Mouse (Mus musculus): ENCODE data around the gene Ccdc85c.
A peak's percentile ranks its signal among the peaks of the same experiment; 100 is the strongest.

Ccdc85c gene

DNA sequence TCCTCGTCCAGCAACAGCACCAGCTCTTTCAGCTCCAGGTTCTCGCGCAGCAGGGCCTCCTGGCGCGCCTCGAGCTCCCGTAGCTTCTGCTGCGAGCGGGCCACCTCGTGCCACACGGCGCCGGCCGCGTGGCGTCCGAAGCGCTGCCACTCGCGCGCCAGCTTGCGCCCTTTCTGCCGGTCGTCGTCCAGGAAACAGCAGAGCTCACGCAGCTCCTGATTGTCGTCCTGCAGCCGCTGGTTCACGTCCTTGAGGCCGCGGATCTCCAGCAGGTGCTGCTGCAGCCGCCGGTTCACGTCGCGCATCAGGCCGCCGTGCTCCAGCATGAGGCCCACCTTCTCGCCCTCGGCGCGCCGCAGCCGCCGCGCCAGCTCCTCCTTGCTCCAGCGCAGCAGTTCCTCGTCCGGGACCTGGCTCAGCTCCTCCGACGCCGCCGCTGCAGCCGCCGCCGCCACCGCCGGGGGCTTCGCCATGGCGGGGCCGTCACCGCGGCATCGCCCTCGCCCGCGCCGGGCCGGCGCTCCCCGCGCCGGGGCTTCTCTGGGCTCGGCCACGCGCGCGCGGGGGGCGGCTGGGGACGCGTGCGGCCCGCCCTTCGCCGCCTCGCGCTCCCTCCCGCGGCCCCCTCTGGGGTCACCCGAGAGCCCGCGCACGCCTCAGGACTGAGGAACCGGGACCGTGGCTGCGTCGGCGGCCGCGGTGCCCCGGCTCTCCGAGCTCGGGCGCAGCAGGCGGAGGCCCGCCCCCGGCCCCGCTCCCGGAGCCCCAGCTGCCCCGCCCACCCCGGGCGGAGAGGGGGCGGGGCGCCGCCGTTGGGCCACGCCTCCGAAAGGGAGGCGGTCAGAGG lies at the start of gene Ccdc85c:
Gene Ccdc85c, minus strand, starts transcription at position 765 of the 847 bp plus-strand sequence.
- DNase-seq (ENCODE audit: low read depth, low spot score), result no peak

DNA sequence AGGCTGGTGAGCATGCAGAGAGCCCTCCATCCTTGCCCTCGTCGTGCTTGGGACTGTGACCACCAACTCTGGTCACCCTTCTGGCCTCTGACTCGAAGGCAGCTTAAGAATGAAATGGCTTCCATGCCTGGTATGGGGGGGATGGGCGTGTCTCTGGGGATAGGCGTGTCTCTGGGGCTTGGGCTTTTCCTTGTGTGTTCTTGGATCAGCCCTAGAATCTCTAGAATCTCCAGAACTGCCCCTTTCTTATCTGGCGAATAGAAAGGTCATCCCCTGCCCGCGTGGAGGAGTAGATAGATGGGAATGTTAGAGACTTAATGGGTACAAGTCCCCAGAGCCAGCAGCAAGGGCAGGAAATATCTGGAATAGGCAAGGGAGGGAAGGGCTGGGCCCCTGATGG lies 44.9 kb upstream of the Ccdc85c start:
- DNase-seq (ENCODE audit: low read depth, low spot score), result no peak

DNA sequence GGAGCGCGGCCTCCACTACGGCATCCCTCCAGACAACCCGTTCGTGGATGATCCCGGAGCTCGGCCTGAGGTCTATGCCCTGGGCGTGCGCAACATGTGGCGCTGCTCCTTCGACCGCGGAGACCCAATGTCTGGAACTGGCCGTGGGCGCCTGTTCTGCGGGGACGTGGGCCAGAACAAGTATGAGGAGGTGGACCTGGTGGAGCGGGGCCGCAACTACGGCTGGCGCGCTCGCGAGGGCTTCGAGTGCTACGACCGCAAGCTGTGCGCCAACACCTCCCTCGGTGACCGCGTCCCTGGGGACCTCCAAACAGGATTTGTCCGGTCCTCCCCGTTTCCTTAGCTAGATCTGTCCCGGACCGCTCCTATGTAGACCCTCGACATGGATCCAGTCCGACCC lies 43.3 kb upstream of the Ccdc85c start:
- DNase-seq (ENCODE audit: low read depth, low spot score), result no peak

DNA sequence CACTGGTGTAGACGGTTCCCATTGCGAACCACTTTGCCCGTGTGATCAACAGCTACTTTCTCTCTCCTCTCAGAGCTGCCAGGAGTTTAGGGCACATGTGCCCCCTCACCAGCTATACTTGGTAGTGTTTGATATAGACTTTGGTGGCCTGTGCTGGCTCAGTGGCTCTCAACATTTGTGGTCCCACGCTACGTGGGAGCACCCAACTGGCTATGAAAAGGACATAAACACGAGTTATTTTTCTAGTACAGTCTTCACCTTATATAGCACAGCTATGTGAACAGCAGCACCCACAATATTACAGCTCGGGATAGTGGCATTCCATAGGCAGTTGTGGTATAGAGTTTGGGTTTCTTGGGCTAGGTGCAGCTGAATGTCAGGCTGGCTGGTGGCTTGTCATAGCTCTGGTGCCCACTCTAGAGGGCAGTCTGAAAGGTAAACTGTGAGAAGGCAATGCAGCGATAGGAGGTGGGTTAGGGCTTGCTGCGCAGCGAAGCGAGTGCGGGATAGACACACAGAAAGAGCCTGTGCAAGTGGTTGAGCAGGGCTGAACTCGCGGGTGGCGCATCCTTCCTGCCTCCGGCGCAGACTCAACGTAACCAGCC lies 42.7 kb upstream of the Ccdc85c start:
- DNase-seq (ENCODE audit: low read depth, low spot score), result no peak

DNA sequence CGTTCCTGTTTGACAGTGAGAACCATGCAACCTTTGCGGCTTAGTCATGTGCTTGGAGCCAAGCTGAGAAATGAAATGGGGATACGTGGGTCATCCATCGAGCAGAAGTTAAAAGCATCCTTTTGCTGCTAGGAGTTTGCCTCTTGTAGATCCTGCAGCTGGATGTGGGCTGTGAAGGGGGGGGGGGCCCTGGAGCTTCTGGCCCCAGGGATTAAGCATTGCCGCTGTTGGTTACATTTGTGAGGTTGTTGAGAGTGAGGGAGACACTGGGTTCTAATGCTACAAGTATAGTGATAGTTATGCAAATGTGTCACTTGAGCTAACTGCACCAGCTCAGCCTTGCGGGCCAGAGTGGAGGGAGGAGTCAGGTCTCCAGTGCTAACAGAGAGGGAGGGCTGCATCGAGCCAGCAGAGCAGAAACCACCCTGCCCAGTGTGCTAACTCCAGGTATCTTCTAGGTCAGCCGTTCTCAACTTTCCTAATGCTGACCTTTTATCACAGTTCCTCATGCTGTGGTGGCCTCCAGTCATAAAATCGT lies 42.0 kb upstream of the Ccdc85c start:
- DNase-seq (ENCODE audit: low read depth, low spot score), result no peak

DNA sequence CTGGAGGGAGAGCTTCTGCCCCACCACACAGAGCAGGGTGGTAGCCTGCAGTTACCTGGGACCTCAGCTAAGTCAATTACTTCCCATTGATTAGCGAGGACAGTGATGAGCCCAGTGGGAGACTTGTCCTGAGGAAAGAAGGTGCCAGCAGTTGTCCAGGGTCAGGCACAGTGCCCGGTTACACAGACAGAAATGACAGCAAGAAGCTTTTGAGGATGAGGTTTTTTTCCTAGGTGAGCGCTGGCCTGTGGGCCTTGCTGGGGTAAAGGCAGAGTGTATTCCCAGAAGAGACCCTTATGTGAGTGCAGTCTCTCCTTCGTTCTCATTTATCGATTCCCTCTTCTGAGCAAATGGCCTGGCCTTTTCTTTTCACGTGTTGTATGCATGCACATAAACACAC lies 41.4 kb upstream of the Ccdc85c start:
- no peak for DNase-seq (ENCODE audit: low read depth, low spot score)

DNA sequence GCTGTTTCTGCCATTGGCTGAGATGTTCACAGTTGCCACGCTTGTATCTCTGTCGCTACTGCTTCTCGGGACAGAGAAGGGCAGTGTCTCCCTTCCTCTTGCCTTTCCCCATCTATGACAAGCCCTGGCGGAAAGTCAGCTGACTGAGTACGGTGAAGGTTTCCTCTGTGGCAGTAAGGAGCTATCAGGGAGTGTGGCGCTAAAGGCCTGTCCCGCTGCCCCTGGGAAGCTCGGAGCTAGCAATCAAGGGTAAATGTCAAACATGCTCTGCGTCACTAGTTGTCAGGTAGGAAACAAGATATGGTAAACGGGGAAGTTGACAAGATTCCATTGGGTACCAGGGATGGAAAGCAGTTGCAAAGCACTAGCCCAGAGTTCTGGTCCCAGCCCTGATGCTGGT lies 40.6 kb upstream of the Ccdc85c start:
- no peak for DNase-seq (ENCODE audit: low read depth, low spot score)

DNA sequence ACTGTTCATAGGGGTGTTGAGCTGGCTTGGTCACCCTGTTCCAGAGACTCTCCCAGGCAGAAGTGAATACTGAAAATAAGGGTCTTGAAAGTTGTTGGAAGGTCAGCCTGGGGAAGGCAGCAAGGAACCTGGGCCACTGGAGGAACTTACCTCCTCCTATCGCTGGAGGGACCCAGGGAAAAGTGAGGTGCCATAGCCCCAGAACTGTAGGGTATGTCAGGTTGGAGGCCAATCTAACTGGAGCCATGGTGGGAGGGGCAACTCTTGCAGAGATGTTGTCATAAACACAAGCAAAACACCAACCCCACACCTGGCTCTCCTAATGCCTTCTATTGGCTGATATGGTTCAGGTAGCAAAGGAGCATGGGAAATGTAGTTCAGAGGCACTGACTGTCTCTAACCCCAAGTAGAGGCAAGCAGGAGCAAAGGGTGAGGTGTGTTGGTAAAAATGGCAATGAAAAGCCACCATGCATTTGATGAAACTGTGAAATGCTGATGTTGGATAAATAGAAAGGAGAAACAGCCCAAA lies 38.1 kb upstream of the Ccdc85c start:
- no peak for DNase-seq (ENCODE audit: low read depth, low spot score)

DNA sequence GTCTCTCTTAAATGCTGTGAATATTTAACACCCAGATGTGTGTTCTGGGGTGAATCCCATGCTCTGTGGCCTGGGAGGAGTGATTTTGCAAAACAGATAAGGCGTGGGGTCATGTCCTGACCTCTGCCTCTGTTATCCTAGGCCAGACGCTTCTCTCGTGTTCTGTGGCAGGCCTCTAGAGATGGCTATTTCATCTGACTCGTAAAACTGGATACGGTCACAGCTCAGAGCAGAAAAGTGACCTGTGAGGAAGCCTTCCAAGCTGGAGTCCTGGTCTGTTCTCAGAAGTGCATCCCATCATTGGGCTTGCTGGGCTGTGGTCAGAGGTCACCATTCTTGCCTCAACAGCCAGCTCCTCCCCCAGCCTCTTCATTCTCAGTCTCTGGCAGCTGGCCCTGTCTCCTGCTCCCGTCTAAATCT lies 37.2 kb upstream of the Ccdc85c start:
- DNase-seq (ENCODE audit: low read depth, low spot score), result no peak

DNA sequence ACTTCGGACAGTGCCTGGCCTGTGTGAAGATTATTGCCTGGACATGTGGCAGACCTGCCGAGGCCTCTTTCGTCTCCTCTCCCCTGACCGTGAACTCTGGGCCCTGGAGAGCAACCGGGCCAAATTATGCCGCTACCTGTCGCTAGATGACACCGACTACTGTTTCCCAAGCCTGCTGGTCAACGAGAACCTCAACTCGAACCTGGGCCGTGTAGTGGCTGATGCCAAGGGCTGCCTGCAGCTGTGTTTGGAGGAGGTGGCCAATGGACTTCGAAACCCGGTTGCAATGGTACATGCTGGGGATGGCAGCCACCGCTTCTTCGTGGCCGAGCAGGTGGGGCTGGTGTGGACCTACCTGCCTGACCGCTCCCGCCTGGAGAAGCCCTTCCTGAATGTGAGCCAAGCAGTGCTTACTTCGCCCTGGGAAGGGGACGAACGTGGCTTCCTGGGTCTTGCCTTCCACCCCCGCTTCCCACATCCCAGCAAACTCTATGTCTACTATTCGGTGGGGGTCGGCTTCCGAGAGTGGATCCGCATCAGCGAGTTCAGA lies 36.6 kb upstream of the Ccdc85c start:
- DNase-seq (ENCODE audit: low read depth, low spot score), result no peak

DNA sequence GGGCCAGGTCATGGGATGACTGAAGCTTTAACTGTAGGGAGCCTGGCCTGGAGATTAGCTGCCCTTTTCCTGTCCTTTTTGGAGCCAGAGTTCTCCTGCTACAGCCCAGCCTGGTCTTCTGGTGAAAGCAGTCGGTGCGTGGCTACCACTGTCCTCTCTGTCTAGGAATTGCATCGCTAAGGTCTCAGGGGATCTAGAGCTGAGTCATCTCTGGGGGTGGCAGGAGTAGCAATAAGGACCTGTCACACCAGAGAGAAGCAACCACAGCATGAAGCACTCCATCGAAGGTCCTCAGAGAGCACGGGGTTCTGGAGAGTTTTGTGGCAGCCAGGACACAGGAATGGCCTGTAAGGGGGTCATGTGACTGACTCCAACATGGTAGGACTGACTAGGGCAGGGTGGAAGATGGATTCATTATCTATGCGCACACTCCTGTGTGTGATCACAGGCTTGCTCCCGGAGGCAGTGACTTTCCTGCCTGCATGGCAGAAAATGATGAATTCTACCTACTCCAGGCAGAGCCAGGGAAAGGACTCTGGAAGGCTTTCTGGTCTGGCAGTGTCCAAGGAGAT lies 35.3 kb upstream of the Ccdc85c start:
- no peak for DNase-seq (ENCODE audit: low read depth, low spot score)

DNA sequence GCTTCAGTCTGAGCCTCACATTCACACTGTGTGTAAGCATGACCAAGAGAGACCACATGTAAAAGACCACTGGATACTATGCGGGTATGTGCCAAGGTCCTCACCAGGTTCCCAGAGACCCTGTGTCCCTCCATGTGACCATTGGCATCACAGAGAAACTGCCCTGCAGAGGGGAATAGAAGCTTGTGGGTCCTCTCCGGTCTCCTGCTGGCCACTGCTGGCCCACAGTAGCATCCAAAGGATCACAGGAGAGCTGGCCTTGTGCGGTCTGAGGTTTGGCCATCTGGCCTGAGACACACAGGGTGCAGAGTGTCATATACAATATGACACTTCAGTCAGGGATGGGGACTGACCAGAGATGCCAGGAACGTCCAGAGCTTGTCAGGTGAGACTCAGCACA lies 34.8 kb upstream of the Ccdc85c start:
- no peak for DNase-seq (ENCODE audit: low read depth, low spot score)

DNA sequence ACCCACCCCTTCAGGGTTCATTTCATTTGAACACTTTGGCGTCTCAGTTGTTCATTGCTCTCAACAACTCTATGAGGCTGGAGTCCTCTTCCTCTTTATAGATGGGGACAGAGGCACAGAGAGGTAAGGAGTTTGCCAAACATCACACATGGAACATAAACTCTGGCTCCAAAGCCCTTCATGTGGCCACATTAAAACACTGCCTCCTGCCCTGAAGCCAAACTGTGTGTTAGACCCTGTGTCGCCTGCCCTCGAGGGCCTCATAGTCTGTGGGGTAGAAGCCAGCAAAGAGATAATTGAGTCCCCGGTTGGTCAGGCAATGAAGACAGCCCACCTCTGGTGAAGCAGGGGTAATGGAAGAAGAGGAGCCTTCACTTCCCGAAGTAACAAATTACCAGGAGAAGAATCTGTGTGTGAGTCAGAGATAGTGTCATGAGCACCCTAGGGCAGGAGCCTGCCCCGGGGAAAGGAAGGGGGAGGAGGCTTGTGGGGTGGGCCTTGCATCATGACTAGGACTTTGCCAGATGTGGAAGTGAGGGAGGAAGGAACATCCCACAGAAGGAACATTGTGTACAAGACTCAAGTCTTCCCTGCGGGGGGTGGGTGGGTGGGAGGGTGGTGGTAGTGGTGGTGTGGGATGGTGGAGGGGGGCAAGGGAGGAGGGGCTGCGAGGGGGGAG lies 34.0 kb upstream of the Ccdc85c start:
- peak; percentile 79 for DNase-seq (ENCODE audit: low read depth, low spot score)

DNA sequence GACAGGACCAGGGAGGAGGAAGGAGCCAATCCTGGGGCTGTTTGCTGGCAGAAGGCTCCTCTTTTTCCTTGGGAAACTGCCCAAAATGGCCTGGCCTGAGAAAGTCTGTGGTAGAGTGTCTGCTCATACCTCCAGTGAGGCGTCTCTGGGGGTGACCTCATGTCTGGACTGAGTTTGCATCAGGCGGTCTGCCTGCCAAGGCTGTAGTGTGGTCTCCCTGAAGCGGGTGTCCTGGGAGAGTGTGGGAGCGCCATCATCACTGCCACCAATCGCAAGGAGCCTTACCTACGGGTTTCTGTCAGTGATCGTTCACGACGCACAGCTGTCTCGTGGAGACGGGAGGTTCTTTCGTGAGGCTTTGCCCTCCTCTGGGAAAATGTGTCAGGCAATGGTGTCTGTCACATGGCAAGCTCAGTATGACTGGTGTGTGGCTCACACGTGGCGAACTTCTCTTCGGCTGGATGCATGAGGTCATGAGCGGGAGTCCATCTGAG lies 33.2 kb upstream of the Ccdc85c start:
- DNase-seq (ENCODE audit: low read depth, low spot score), result peak; percentile 77

DNA sequence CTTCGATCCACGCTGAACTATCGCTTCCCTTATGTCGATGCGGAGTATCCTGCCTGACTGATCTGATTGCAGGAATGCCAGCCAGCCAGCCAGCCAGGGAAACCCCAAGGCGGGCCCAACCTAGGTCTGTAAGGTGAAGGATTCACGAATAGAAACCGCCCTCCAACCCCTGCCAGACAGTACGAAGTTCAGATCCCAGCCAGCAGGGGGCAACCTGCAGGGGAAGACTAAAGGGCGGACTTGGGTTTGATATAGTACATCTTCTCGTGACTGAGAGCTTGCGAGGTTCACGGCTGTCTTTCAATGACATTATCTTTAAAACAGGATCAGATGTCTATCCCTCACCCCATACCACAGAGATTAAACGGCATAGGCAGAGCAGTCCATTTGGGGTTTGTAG lies 32.3 kb upstream of the Ccdc85c start:
- no peak for DNase-seq (ENCODE audit: low read depth, low spot score)

DNA sequence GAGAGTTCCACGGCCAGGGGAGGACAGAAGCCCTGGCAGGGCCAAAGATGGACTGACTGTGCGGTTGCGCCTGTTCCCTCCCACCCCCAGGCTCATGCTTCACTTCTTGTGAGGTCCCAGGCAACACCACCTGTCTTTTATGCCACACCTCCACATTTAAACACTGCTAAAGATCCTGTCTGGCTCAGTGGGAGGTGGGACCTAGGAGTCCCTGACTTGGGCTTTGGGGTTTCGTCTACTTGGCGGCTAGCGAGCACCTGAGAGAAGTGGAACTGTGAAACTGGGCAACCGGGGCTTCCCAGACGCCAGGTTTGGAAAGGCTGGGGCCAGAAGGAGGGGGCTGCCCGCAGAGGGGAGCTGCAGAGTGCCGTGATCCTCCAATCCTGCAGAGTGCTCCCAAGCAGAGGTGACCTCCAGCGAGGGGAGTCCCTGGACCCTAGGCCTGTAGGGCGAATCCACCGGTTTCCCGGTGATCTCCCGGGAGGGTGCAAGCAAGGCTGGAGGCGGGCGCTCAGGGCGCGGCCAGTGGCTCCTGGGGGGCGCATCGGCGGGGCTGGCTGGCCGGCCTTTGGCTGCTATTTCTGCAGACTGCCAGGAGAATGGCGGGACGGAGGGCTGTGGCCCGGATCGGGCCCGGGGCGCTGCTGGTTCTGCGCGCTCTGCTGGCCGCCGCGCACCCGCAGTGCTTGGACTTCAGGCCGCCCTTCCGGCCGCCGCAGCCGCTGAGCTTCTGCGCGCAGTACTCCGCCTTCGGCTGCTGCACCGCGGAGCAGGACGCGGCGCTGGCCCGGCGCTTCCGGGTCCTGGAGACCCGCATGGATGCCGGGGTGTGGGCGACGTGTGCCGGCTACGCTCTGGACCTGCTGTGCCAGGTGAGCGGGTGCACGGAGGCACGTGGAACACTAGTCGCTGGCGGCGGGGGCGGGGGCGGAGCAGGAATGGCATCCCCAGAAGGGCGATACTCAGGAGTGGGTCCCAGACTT lies 30.9 kb upstream of the Ccdc85c start, which contains the start of gene Hhipl1:
Gene Hhipl1, plus strand, starts transcription at position 459 of the 983 bp plus-strand sequence.
- DNase-seq (ENCODE audit: low read depth, low spot score), result no peak

DNA sequence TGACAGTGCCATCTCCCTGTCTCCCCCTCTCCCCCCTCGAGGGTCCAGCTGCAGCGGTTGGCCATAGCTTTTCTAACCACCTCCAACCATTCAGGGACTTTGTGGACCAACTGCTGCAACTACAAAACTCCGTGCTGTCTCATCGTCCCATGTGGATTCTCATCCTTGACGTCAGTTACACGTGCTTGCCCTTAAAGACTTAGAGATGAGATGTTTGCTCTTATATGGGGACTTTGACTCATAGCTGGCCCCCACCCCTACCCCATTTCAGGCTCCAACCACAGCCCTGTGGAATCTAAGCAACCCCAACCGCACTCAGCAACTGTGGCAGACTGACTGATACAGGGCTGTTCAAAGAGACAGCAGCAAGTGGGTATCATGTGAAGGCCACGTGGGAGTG lies 29.9 kb upstream of the Ccdc85c start:
- no peak for DNase-seq (ENCODE audit: low read depth, low spot score)

DNA sequence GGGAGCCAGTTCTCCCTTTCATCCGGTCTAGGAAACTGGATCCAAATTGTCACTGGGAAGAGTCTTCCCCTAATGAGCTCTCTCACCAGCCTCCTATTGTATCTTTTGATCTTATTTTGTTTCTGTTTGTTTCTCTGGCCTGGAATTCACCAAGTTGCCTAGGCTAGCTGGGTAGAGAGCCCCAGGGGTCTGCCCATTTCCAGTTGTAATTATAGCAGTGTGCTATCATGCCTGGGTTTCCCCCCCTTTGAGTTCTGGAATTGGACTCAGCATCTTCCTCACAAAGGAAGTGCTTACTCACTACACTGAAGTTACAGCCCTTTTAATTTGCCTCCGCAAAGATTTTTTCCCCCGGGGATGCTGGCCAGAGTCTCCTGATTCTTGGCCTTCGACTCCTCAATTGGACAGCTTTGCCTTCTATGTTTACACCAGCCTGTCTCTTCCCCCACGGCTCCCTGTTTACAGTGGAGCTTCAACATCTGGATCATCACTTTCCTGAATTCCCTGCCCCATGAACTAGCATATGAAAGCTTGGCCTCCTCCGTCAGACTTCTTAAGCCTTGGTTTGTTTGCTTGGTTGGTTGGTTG lies 28.6 kb upstream of the Ccdc85c start:
- no peak for DNase-seq (ENCODE audit: low read depth, low spot score)

DNA sequence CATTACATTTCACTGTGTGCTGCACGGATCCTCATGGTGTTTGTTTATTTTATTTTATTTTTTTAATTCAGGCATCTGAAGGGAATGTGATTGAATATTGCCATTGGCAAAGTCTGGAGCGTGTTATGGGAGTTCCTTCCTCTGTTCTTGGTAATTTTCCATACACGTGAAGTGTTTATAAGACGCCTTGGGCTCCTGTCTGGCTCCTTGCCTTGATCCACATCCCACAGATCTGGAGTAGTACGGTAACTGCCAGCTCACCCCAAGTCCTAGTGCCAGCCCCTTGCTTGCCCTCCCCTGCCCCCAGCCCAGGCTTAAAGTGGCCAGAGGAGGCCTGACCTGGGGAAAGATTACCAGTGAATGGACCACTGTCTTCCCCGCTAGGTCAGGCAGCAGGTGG lies 25.8 kb upstream of the Ccdc85c start:
- DNase-seq (ENCODE audit: low read depth, low spot score), result no peak

DNA sequence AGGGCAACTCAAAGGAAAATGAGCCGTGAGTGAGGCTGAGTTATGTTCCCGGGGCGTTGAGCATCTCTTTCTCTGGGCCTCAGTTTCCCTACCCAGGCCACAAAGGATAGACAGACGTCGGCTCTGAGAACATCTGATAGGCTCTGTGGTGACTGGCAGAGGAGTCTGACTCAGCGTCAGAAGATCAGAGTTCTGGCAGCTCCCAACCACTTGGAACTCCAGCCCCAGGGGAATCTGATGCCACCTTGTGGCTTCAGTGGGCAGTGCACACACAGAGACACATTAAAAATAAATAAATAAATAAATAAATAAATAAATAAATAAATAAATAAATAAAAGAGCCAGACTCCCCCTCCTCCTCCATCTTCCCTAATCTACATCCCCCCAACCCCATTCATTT lies 21.8 kb upstream of the Ccdc85c start:
- DNase-seq (ENCODE audit: low read depth, low spot score), result no peak
